Mouse (Mus musculus): Measurements from ENCODE around the gene Itpkb.

GRCm38 (mm10) chr1:180415064-180415463 lies 84.8 kb downstream of the Itpkb start:
- no peak for TF ChIP-seq EP300 (IDR thresholded peaks at IDR 0.05; ENCODE audit: low read depth)
- TF ChIP-seq CTCF (IDR thresholded peaks at IDR 0.05; ENCODE audit: low read depth): no peak
